Mouse (Mus musculus) thymus, adult 2 months (tissue): Measurements from ENCODE around the gene Gm49369. TPM values are rescaled to one million over a fixed set of nuclear protein-coding genes. Genes with fewer than 3 reads are reported as not detected.
A peak's percentile ranks its signal among the peaks of the same experiment; 100 is the strongest.

Source experiments
- DNase-seq: peaks from one replicate; pipeline ENCODE4 v3.0.0; 2021
- H3K27ac ChIP-seq: fragments of 200-500 bp; 2 replicates; pipeline ENCODE4 v1.5.1; 2012; ENCODE audit warnings: low read length, control low read depth; ENCODE audit not compliant: control insufficient read depth, insufficient read depth
- H3K27me3 ChIP-seq: fragments of 200-500 bp; 2 replicates; pipeline ENCODE4 v1.6.1; 2012; ENCODE audit warnings: mild to moderate bottlenecking, low read length, moderate library complexity, mixed read lengths; ENCODE audit not compliant: control insufficient read depth, insufficient read depth
- H3K36me3 ChIP-seq: fragments of 200-500 bp; 2 replicates; pipeline ENCODE4 v1.6.1; 2012; ENCODE audit warnings: mild to moderate bottlenecking, low read length, moderate library complexity; ENCODE audit not compliant: control insufficient read depth, insufficient read depth
- H3K4me1 ChIP-seq: fragments of 200-500 bp; replicated peaks from 2 replicates; pipeline ENCODE4 v1.6.1; 2012; ENCODE audit warnings: low read length; ENCODE audit not compliant: control insufficient read depth, insufficient read depth
- H3K4me3 ChIP-seq: fragments of 200-500 bp; 2 replicates; pipeline ENCODE4 v1.5.1; 2012; ENCODE audit warnings: mild to moderate bottlenecking, low read length, control low read depth, moderate library complexity; ENCODE audit not compliant: control insufficient read depth, insufficient read depth
- CTCF ChIP-seq: fragments of 200-500 bp; IDR thresholded peaks from 2 replicates; pipeline ENCODE4 v1.5.1; 2012; ENCODE audit warnings: mild to moderate bottlenecking, control low read depth, low read length, moderate library complexity, borderline replicate concordance; ENCODE audit not compliant: control insufficient read depth, poor library complexity, insufficient read depth; ENCODE audit errors: extremely low read depth
- POLR2A ChIP-seq: fragments of 200-500 bp; IDR thresholded peaks from 2 replicates; pipeline ENCODE4 v1.6.1; 2012; ENCODE audit warnings: mild to moderate bottlenecking, low read length, control low read depth, moderate library complexity; ENCODE audit not compliant: control insufficient read depth, poor library complexity, insufficient read depth; ENCODE audit errors: extremely low read depth
- WGBS: fragments of 180-500 bp; shearing (Covaris S2); methylation state at CpG from one replicate; pipeline ENCODE4 v1.1.7; 2018; 5-methylcytosine and 5-hydroxymethylcytosine counted together
- polyA plus RNA-seq: library from polyadenylated mRNA; depleted of rRNA; stranded (reverse); fragments of >200 nt; gene quantifications from 2 replicates; pipeline ENCODE4 v1.2.3, GENCODE M21; 2012

Gene Gm49369
- polyA plus RNA-seq, 1 experiment, result 0.23 TPM

- Histone ChIP-seq H3K4me3 (no peak overlapping the region), H3K27ac (peak overlapping the region; percentile 98), H3K27me3 (no peaks in the 10 kb centered on the region), H3K36me3 (no peaks in the 10 kb centered on the region), H3K4me1 (peaks cover 54% of the 10 kb centered on the region)
- peak; percentile 83 for DNase-seq
- WGBS, result 2% methylated on average over 5 of the region's 5 CpGs
- no peak for TF ChIP-seq POLR2A
- TF ChIP-seq CTCF, result no peak
Observed at GRCm38 (mm10) chr7:142353854-142354253, 28.6 kb downstream of the Gm49369 start.

DNA sequence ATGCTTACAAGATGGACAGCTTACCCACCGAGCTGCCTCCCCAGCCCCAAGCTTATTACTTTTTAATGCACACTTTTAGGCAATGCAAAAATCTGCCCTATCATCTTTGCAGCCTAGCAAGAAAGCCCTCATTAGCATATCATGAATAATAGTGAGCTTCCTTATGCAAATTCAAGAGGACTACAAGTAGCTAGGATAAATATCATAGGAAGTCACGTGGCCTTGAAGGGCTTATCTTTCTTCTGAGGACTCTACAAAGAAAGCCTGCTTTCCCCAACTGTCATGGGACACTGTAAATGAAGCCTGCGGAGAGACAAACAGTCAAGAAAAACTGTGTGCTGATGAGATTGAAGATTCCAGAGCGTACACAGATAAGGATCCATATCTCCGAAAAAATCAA is 30.9 kb downstream of the Gm49369 start:
- Histone ChIP-seq H3K27ac (peak overlapping the region; percentile 59), H3K36me3 (no peaks in the 10 kb centered on the region), H3K4me3 (no peak overlapping the region), H3K4me1 (peaks cover 49% of the 10 kb centered on the region), H3K27me3 (no peaks in the 10 kb centered on the region)
- DNase-seq, result no peak
- 32% methylated on average over 5 of the region's 5 CpGs for WGBS
- no peak for TF ChIP-seq POLR2A
- TF ChIP-seq CTCF, result no peak

GRCm38 (mm10) chr7:142349308-142349961 is 33.0 kb downstream of the Gm49369 start:
- no peak for DNase-seq
- no peaks in the 10 kb centered on the region for H3K36me3 ChIP-seq
- TF ChIP-seq POLR2A (no peak), CTCF (no peak)
- WGBS, result 84% methylated on average over 9 of the region's 9 CpGs
- no peaks in the 10 kb centered on the region for H3K27me3 ChIP-seq
- peaks cover 37% of the 10 kb centered on the region for H3K4me1 ChIP-seq
- H3K4me3 ChIP-seq, result no peak overlapping the region
- H3K27ac ChIP-seq, result no peak overlapping the region

DNA sequence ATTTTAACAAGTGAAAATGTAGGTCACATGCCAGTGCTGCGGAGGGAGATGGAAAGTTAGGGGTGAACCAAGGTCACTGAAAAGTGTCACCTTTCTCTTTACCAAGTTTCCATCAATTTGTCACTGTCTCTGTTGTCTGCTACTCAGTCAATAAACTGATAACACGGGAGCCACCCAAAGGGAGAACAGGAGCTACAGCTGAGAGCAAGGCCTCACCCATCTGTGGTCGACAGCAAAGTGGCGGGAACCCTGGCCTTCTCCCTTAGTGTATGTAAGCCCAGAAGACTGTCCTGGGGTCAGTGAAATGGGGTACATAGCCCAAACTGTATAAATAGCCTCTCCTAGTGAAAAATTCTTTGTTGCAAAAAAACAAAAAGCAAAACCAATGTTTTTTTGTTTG is 34.9 kb downstream of the Gm49369 start:
- DNase-seq, result no peak
- Histone ChIP-seq H3K27ac (no peak overlapping the region), H3K36me3 (no peaks in the 10 kb centered on the region), H3K4me1 (peaks cover 29% of the 10 kb centered on the region), H3K4me3 (no peak overlapping the region), H3K27me3 (no peaks in the 10 kb centered on the region)
- TF ChIP-seq CTCF (no peak), POLR2A (no peak)
- 84% methylated on average over 4 of the region's 4 CpGs for WGBS

- H3K27me3 ChIP-seq, result no peaks in the 10 kb centered on the region
- 62% methylated on average over 3 of the region's 3 CpGs for WGBS
- no peak for DNase-seq
- no peak for TF ChIP-seq POLR2A
- no peak for TF ChIP-seq CTCF
- H3K4me3 ChIP-seq, result no peak overlapping the region
- no peaks in the 10 kb centered on the region for H3K36me3 ChIP-seq
- peak overlapping the region; percentile 96 for H3K27ac ChIP-seq
- H3K4me1 ChIP-seq, result peaks cover 33% of the 10 kb centered on the region
Observed at GRCm38 (mm10) chr7:142342247-142342640, 40.2 kb downstream of the Gm49369 start.

GRCm38 (mm10) chr7:142341564-142342246 is 40.8 kb downstream of the Gm49369 start:
- Histone ChIP-seq H3K36me3 (no peaks in the 10 kb centered on the region), H3K4me3 (no peak overlapping the region), H3K27ac (peak overlapping the region; percentile 96), H3K4me1 (peaks cover 37% of the 10 kb centered on the region), H3K27me3 (no peaks in the 10 kb centered on the region)
- peak; percentile 61 for DNase-seq
- WGBS, result 48% methylated on average over 10 of the region's 10 CpGs
- no peak for TF ChIP-seq POLR2A
- TF ChIP-seq CTCF, result no peak
